Comparison of ENCODE assay signal across 8 mouse cellular contexts in genomic region chr1:177555471-177556291, GRCm38 (mm10).
A peak's percentile ranks its signal among the peaks of the same experiment; 100 is the strongest.
DNase-seq lines count a peak whose midpoint lies in the region; ATAC-seq and TF ChIP-seq lines count a peak whose summit lies in the region.

No protein-coding gene starts in this region.

- ATAC-seq in kidney, embryonic 14.5 days (ENCODE audit: low FRiP score, low TSS enrichment) = no peak
- ATAC-seq in forebrain, postnatal 0 days = peak; percentile 75
- peak; percentile 91 for ATAC-seq in neural tube, embryonic 12.5 days (ENCODE audit: low FRiP score, low read depth)

- no peak for TF ChIP-seq POLR2A in lung, adult 2 months (IDR thresholded peaks at IDR 0.05; ENCODE audit: borderline replicate concordance, extremely low read depth, low read depth, low read length)

- H3K9me3 ChIP-seq in kidney, embryonic 14.5 days (ENCODE audit: control insufficient read depth, low read length) = no peaks in the 10 kb centered on the region
- H3K9me3 ChIP-seq in forebrain, postnatal 0 days (ENCODE audit: low read length) = no peaks in the 10 kb centered on the region
- no peaks in the 10 kb centered on the region for H3K9me3 ChIP-seq in neural tube, embryonic 12.5 days

- no peak for TF ChIP-seq CTCF in forebrain, postnatal 0 days (IDR thresholded peaks at IDR 0.05; ENCODE audit: low read depth)
- no peak for TF ChIP-seq CTCF in lung, adult 2 months (IDR thresholded peaks at IDR 0.05; ENCODE audit: insufficient read depth, low read length)

- no peak overlapping the region for H3K9ac ChIP-seq in kidney, embryonic 14.5 days (ENCODE audit: low read depth, low read length)
- H3K9ac ChIP-seq in forebrain, postnatal 0 days = no peak overlapping the region
- H3K9ac ChIP-seq in neural tube, embryonic 12.5 days = no peak overlapping the region

- no peaks in the 10 kb centered on the region for H3K27me3 ChIP-seq in kidney, embryonic 14.5 days (ENCODE audit: control insufficient read depth, insufficient read depth, low read length)
- no peaks in the 10 kb centered on the region for H3K27me3 ChIP-seq in forebrain, postnatal 0 days (ENCODE audit: insufficient read depth, low read length)
- no peaks in the 10 kb centered on the region for H3K27me3 ChIP-seq in neural tube, embryonic 12.5 days (replicated peaks)

- H3K36me3 ChIP-seq in kidney, embryonic 14.5 days (ENCODE audit: control insufficient read depth, insufficient read depth, low read length) = no peaks in the 10 kb centered on the region
- no peaks in the 10 kb centered on the region for H3K36me3 ChIP-seq in forebrain, postnatal 0 days (ENCODE audit: insufficient read depth)
- no peaks in the 10 kb centered on the region for H3K36me3 ChIP-seq in neural tube, embryonic 12.5 days

- no peak overlapping the region for H3K27ac ChIP-seq in kidney, embryonic 14.5 days (ENCODE audit: low read depth, low read length)
- no peak overlapping the region for H3K27ac ChIP-seq in forebrain, postnatal 0 days (ENCODE audit: low read depth, low read length)
- H3K27ac ChIP-seq in neural tube, embryonic 12.5 days = peak overlapping the region; percentile 16; the same call in 1 of the 2 replicates

- H3K4me2 ChIP-seq in kidney, embryonic 14.5 days (replicated peaks; ENCODE audit: low read depth, low read length) = 0 out of 2 replicates have a peak overlapping the region, but pooled peaks have one; percentile 12
- H3K4me2 ChIP-seq in forebrain, postnatal 0 days (ENCODE audit: low read depth) = peak overlapping the region; percentile 30
- H3K4me2 ChIP-seq in neural tube, embryonic 12.5 days (replicated peaks) = peak overlapping the region; percentile 48

- DNase-seq in kidney, adult 11 months = no peak
- no peak for DNase-seq in forebrain, postnatal 0 days
- DNase-seq in induced T-regulatory cell, adult 2 months (ENCODE audit: low read depth) = peak; percentile 5
- DNase-seq in lung, adult 2 months = peak; percentile 20
- DNase-seq in cerebellum, postnatal 25 days = no peak
- no peak for DNase-seq in urinary bladder, postnatal 14 days (ENCODE audit: low spot score)

- 40% methylated on average over 15 of the region's 15 CpGs for WGBS in kidney, embryonic 14.5 days
- WGBS in forebrain, postnatal 0 days = 21% methylated on average over 15 of the region's 15 CpGs
- WGBS in lung, adult 2 months = 25% methylated on average over 15 of the region's 15 CpGs
- 12% methylated on average over 15 of the region's 15 CpGs for WGBS in neural tube, embryonic 12.5 days

- H3K4me3 ChIP-seq in kidney, embryonic 14.5 days (ENCODE audit: low read length) = no peak overlapping the region
- H3K4me3 ChIP-seq in forebrain, postnatal 0 days (ENCODE audit: low read depth, low read length) = no peak overlapping the region
- H3K4me3 ChIP-seq in lung, adult 2 months (replicated peaks; ENCODE audit: extremely low read depth, low read depth, low read length) = peak overlapping the region; percentile 58
- H3K4me3 ChIP-seq in neural tube, embryonic 12.5 days = no peak overlapping the region

- no peaks in the 10 kb centered on the region for H3K4me1 ChIP-seq in kidney, embryonic 14.5 days (ENCODE audit: control insufficient read depth, insufficient read depth, low read length)
- H3K4me1 ChIP-seq in forebrain, postnatal 0 days (ENCODE audit: insufficient read depth) = peaks cover 8% of the 10 kb centered on the region; the same call in 1 of the 2 replicates
- H3K4me1 ChIP-seq in lung, adult 2 months (ENCODE audit: control insufficient read depth, insufficient read depth, low read length) = no peaks in the 10 kb centered on the region; the same call in 1 of the 2 replicates
- peaks cover 16% of the 10 kb centered on the region for H3K4me1 ChIP-seq in neural tube, embryonic 12.5 days

Comparison
In these comparisons a context has a peak if more than half of its experiments do, and no peak if none do; other contexts are left out.
1. DNase-seq: peak in induced T-regulatory cell, adult 2 months (single experiment) and lung, adult 2 months (single experiment); none in kidney, adult 11 months (single experiment), forebrain, postnatal 0 days (single experiment), cerebellum, postnatal 25 days (0 of 2) and urinary bladder, postnatal 14 days (single experiment).
2. Peak in every context shown above with its lines, with median percentiles within 50 percentile points of each other: H3K4me2 ChIP-seq.